Mouse (Mus musculus) olfactory bulb, adult 2 months (tissue): ENCODE measurements at regions not wholly inside any gene's neighbourhood (a gene's known extent, or its start where the extent isn't known, plus 50 kb on each side); places are given as distances from the start of the nearest gene placed in this dataset.

ENCODE experiments used
- CTCF ChIP-seq: fragments of 200-500 bp; IDR thresholded peaks from 2 replicates; pipeline ENCODE4 v1.5.1; 2012; ENCODE audit warnings: low read depth, mild to moderate bottlenecking, low read length, moderate library complexity; ENCODE audit not compliant: insufficient read depth
- POLR2A ChIP-seq: fragments of 200-500 bp; IDR thresholded peaks from 2 replicates; pipeline ENCODE4 v1.6.1; 2012; ENCODE audit warnings: mild to moderate bottlenecking, low read depth, low read length, moderate library complexity; ENCODE audit not compliant: insufficient read depth

DNA sequence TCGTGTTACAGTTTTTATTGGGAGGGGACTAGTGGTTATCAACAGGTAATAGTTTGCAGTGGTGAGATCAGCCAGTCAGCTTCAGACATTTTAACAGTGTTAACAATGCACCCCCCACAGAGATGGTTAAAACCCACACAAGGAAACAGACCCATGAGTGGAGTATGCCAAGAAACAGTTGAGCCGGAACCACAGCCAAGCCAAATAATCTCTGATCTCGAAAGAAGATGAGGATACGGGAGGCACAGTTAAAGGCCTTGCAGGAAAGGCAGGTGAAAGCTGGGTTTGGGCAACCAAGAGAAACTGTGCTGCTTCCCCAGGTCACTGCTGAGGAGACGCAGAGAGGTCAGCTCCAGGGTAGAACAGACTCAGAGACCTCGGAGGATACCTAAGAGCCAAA is 631.0 kb downstream of the Zfp706 start:
- TF ChIP-seq POLR2A, result no peak
- TF ChIP-seq CTCF, result no peak
